Mouse (Mus musculus) kidney, adult 9 months (tissue): ENCODE data around the gene Gpr31b.
"Not testable (repeated sequence)": the region's sequence is repeated elsewhere in the genome, so short reads cannot be mapped to it uniquely, and the experiment has no call there.

ENCODE experiments used
- DNase-seq: peaks from one replicate; pipeline ENCODE4 v3.0.0; 2022

The Gpr31b gene

GRCm38 (mm10) chr17:13052124-13052813 is at the start of gene Gpr31b:
Gene Gpr31b, minus strand, starts transcription at chr17:13052296.
- DNase-seq, result not testable (repeated sequence)

GRCm38 (mm10) chr17:13092960-13093359 is 40.9 kb upstream of the Gpr31b start:
- DNase-seq, result not testable (repeated sequence)

- not testable (repeated sequence) for DNase-seq
Measured at GRCm38 (mm10) chr17:13092100-13092764, 40.1 kb upstream of the Gpr31b start.

- DNase-seq, result not testable (repeated sequence)
Measured at GRCm38 (mm10) chr17:13091510-13091909, 39.4 kb upstream of the Gpr31b start.

- not testable (repeated sequence) for DNase-seq
Measured at GRCm38 (mm10) chr17:13069227-13069626, 17.1 kb upstream of the Gpr31b start.

- DNase-seq, result not testable (repeated sequence)
Measured at GRCm38 (mm10) chr17:13067864-13068385, 15.8 kb upstream of the Gpr31b start.

GRCm38 (mm10) chr17:13062882-13063281 is 10.8 kb upstream of the Gpr31b start:
- DNase-seq, result not testable (repeated sequence)

- DNase-seq, result not testable (repeated sequence)
Measured at GRCm38 (mm10) chr17:13060804-13061203, 8.7 kb upstream of the Gpr31b start, which contains the start of gene Tcp10b. Gene Tcp10b, plus strand, starts transcription at chr17:13061104.

DNA sequence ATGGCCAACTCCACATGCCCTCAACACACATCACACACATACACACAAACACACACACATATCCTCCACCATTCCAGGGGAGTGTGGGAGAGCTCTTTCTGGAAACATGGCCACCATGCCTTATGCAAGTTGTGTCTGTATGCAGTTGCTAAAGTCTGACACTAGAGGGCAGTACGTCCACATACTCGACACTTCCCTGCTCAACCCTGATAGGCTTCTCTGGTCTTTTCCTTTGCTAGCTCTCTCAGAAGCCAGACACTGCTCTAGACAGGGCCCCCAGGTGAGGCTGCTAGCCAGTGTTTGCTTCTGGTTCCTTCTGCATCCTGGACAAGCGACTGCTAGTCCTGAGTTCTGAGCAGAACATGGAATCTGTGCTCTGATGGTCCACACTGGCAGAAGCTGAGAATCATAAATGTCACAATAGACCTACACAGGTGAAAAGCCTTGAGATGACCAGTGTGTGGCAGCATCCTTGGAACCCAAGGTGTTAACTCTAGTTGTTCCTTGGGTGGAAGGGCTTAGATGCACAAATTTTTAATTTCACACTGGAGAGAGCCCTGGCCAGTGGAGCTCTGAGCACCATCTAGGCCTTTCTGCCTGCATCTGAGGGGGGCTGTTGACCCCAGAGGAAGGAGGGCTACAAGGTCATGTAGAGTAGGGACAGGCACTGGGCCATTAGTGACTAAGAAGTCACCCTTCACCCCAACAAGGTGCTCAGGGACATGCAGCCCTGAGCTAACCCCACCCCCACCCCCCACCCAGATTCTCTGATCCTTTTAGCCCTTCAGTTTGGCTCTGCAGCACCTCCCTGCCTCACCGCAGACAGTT is 8.0 kb downstream of the Gpr31b start:
- DNase-seq, result peak; percentile 56

DNA sequence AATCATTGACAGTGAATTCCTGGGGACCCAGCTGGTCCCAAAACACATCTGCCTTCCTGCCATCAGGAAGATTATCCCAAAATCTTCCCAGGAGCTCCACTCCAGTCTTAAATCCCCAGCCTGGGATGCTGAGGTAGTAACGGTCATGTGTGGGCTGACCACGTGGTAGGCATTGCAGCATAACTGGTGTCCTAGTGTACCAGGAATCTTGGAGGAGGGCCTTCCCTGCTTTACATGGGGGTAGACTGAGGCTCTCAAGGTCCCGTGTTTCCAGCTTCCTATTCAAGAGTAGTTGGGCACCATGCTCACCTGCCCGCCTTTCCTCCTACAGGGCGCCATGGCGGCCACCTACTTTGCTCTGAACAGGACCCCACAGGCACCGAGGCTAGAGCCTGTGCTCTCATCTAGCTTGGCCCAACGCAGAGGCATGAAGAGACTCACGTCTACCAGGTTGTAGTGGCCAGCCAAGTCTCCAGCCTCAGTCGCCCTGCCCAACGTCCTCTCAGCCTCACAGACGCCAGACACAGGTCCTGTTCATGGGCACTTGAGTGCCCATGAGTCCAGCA is 15.4 kb downstream of the Gpr31b start:
- DNase-seq, result not testable (repeated sequence)

DNA sequence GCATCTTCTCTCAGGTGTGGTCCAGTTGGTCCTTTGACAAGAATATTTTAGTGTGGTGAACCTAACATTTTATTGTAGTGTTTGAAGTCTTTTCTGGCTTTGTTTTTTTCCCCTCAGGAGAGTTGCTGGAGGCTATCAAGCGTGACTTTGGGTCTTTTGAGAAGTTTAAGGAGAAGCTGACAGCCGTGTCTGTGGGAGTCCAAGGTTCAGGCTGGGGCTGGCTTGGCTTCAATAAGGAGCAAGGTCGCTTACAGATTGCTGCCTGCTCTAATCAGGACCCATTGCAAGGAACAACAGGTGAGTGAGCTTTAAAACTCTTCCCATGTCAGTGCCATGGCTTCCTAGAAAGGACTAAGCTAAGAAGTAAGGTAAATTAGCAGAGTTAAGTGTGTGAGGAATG is 38.8 kb downstream of the Gpr31b start:
- DNase-seq, result peak; percentile 90

DNA sequence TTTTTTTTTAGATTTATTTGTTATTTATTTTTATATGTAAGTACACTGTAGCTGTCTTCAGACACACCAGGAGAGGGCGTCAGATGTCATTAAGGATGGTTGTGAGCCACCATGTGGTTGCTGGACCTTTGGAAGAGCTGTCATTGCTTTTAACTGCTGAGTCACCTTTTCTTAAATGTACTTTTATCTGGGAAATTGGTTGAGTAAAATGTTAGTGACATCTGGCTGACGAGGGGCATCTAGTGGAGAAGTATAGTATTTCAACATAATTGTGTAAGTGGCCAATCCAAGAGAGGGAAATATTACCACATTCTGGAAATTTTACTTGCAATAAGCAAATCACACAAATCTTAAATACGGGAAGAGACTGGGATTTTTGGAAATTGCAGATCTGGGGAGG is 42.2 kb downstream of the Gpr31b start:
- peak; percentile 81 for DNase-seq

- DNase-seq, result peak; percentile 77
Measured at GRCm38 (mm10) chr17:13008528-13008927, 43.6 kb downstream of the Gpr31b start.

- DNase-seq, result peak; percentile 99
Measured at GRCm38 (mm10) chr17:13007730-13008425, 44.2 kb downstream of the Gpr31b start.

- DNase-seq, result no peak
Measured at GRCm38 (mm10) chr17:13006984-13007383, 45.1 kb downstream of the Gpr31b start.

- DNase-seq, result not testable (repeated sequence)
Measured at GRCm38 (mm10) chr17:13006546-13006945, 45.5 kb downstream of the Gpr31b start, which contains the start of gene Sod2. Gene Sod2, plus strand, starts transcription at chr17:13006846.

DNA sequence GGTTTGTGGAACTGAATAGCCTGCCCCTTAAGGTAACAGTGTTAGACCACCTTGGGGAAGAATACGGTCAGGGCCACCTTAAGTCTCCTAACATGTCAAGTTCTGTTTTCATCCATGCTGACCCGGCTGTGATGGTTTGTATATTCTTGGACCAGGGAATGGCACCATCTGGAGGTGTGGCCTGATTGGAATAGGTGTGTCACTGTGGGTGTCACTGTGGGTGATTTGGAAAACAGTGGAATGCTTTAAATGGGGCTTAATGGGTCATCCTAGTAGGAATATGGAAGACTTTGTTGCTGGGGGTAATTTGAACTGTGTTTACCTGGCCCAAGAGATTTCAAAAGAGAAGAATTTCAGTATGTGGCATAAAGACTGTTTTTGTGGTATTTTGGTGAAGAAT is 47.7 kb downstream of the Gpr31b start:
- DNase-seq, result not testable (repeated sequence)

GRCm38 (mm10) chr17:13002243-13002642 is 49.9 kb downstream of the Gpr31b start:
- DNase-seq, result not testable (repeated sequence)
